Mouse (Mus musculus) monocyte, adult 2 months (primary cell): ENCODE results near the gene Gm44973.
"Not testable (repeated sequence)": the region's sequence is repeated elsewhere in the genome, so short reads cannot be mapped to it uniquely, and the experiment has no call there.

Experiments
- DNase-seq, 2 experiments: peaks; one replicate each; pipeline ENCODE4 v3.0.0; 2022; ENCODE audit warnings: low spot score in 2 of 2, low read depth in 1 of 2

Gm44973 gene

GRCm38 (mm10) chr7:5051193-5052192, 36.2 kb downstream of the Gm44973 start, which contains the start of gene Zfp580:
TSS of gene Zfp580 (plus strand) at chr7:5051538.
- no peak for DNase-seq

- DNase-seq, result no peak
These were observed 37.1 kb downstream of the Gm44973 start for GRCm38 (mm10) chr7:5052438-5052837.

GRCm38 (mm10) chr7:5052931-5053343, 37.6 kb downstream of the Gm44973 start:
- no peak for DNase-seq

DNA sequence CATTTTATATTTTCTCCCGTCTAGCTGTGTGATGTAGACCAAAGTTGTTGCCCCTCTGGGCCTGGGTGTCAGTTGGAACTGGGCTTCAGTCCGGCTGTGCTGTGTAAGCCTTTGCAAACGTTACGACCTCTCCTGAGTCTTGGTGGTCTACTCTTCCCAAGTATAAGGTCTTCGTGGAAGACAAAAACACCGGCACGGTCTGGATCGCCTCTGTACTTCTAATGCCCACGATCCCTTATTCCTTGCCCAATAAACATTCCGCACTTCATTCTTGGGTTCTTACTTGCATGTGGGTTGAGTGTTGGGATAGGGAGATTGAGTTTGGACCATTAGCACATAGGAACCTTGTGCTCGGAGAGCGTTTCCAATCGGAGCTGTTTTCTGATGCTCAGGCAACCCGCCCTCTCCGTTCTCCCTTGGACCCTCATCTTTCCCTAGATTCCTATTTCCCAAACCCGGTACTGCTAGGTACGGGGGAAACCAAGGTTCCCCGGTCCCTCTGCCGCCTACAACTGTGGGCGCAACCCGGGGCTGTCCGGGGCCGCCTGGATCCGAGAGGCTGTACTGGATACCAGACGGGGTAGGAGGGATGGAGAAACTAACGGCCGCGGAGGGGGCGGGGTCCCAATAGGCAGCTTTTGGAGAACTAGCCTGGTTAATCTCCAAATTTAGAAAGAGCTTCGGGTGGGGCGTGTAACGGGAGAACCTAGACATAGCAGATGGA, 38.3 kb downstream of the Gm44973 start:
- no peak for DNase-seq

DNA sequence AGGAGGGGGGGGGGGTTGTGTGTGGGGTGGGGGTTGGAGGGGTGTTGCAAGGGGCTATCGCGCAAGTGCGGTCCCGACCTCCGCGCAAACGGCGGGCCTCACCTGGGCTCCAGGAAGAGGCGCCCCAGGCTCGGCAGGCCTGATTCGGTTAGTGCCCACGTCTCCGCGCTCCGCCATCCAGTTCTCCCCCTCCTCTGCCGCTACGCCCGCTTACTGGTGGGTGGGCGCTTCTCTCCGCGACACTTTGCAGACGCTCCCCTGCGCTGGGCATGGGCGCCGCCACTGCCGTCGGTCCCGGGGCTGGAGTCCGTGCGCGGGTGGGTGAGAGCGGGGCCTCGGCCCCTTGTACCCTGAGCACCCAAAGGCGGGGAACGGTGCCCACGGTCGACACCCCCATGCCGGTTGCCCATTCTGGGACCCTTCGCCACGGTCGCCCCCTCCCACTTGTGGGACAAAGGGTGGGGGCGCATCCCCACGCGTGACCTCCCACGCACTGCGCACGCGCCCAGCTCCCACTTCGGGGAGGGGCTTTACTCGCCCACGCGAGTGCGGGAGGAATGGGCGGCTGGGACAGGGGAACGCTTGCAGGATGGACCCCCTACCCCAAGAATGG, 41.5 kb downstream of the Gm44973 start:
- DNase-seq, result no peak

GRCm38 (mm10) chr7:5057381-5057780, 42.1 kb downstream of the Gm44973 start:
- DNase-seq, result no peak

DNA sequence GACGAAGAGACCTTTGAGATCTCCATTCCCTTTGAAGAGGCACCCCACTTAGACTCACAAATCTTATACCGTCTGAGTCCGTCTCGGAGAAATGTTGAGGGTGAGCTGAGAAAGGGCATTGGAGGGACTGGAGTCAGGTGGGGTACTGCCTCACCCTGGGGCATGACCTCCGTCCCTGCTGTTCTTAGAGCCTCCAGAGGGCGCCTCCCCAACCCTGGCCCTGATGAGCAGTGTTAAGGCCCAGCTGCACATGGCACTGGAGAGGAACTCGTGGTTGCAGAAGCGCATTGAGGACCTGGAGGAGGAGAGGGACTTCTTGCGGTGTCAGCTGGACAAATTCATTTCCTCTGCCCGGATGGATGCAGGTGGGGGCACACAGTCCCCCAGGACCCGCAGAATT, 42.5 kb downstream of the Gm44973 start:
- DNase-seq, result peak in 1 of 2 experiments; percentile 33

GRCm38 (mm10) chr7:5058631-5059030, 43.3 kb downstream of the Gm44973 start:
- DNase-seq, result no peak

DNA sequence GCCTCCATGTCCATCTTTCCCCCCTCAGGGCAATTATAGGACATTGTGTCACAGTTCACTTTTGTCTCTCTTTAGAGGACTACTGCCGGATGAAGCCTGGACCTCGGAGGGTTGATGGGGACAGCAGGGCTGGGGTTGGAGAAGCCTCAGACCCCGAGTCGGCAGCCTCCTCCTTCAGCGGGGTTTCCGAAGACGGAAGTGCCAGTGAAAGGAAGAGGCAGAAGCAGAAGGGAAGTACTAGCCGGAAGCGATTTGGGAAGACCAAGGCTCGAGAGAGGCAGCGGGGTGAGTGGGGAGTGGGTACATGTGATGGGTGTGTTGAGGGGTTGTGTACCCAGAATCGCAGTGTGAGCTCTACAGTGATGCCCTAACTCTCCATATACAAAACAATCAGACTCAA, 44.1 kb downstream of the Gm44973 start:
- DNase-seq, result no peak

DNA sequence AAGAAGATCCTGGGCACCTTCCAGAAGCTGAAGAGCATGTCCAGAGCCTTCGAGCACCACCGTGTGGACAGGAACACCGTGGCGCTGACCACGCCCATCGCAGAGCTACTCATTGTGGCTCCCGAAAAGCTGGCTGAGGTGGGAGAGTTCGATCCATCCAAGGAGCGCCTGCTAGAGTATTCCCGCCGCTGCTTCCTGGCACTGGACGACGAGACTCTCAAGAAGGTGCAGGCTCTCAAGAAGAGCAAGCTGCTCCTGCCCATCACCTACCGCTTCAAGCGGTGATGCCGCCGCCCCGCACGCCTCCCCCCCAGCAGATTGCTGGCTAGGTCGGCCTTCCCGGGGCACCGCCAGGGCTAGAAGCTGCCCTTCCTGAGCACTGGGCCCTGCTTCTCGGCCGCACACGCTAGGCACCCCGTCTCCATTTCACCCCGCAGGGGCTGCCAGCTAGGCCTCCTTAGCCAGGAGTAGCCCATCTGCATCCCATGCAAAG, 45.0 kb downstream of the Gm44973 start:
- peak in 1 of 2 experiments; percentile 47 for DNase-seq

- peak; percentile 85 to 94 for DNase-seq
These were observed 45.9 kb downstream of the Gm44973 start for GRCm38 (mm10) chr7:5060944-5061773.

DNA sequence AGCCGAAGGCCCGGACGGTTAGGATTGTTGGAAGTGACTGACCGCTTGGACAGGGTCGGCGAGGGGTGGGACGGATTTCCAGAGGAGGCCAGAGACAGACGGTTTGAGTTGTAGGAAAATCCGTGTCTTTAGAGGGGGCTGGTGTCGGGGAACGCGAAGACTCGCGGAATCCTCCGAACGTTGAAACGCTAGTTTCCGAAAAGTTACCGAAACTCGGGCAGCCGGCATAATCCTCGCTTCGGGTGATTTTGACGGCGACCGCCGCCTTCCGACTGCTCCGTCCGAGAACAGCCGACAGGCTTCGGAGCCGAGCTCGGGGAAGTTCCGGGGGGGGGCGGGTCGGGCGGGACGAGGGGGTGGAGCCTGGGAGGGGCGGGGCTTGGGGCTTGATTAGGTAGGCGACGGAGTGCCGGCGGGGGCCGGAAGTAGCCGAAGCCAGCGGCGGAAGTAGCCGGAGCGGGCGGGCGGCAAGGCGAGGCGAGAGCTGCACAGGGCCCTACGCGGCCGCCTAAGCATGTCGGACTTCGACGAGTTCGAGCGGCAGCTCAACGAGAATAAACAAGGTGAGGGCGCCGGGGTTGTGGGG, 46.6 kb downstream of the Gm44973 start, which contains the start of gene U2af2:
Gene U2af2 (plus strand): TSS at position 370 of the 586 bp plus-strand sequence.
- DNase-seq, result peak; percentile 80 to 89

DNA sequence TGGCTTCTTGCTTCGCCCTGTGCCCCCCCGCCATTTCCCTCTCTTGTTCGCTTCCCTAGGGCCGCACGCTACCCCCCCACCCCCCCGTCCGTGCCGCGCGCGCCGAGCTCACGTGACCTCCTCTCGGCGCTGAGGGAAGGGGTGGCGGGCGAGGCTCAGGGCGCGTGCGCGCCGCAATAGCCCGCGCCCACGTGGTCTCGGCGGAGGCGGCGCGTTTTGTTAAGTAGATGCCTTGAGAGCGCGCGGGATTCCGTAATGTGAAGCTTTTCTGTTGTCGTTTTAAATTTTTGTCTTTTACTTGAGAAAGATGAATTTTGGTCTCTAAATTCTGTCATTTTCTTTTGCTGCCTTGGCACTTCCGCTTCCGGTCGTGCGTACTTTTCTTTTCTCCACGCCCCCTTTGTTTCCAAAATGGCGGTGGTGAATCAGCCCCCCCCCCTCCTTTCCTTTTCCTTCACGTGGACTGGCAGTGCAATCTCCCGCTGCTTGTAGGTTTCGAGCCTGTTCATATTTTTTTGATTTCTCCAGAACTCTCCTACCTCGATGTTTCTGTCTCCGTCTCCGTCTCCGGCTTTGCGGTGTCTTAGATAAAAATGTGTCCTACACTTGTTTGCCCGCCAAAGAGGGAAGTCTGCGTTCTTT, 47.2 kb downstream of the Gm44973 start:
- peak in 1 of 2 experiments; percentile 52 for DNase-seq

- DNase-seq, result no peak
These were observed 49.6 kb downstream of the Gm44973 start for GRCm38 (mm10) chr7:5064886-5065285.

GRCm38 (mm10) chr7:5073586-5073985, 58.3 kb downstream of the Gm44973 start:
- DNase-seq, result no peak

- DNase-seq, result no peak
These were observed 59.7 kb downstream of the Gm44973 start for GRCm38 (mm10) chr7:5074984-5075383.

DNA sequence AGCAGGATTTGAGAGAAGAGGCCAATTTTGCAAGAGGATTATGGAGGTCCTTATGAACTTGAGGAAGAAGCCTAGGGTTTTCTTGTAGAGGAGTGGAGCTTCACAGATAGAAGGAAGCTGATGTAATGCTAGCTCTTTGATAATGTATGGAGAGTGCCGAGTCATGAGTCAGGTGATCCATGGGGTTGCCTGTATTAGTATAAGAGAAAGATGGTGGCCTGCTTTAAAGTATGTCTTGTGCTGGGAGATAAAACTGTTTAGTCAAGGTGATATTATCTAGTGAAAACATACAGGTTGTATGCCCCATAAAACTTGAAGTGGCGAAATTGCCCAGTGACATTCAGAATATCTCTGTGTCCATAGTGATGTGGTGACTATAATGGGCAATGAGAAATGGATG, 61.6 kb downstream of the Gm44973 start:
- DNase-seq, result no peak

- DNase-seq, result not testable (repeated sequence)
These were observed 64.2 kb downstream of the Gm44973 start for GRCm38 (mm10) chr7:5079365-5080009.
